Mouse (Mus musculus) ES-Bruce4 (cell line): ENCODE measurements around the gene Map1b.

ENCODE experiments used
- EP300 ChIP-seq: IDR thresholded peaks from 2 replicates; pipeline ENCODE4 v1.6.1; 2011; ENCODE audit warnings: low read depth, low read length; ENCODE audit not compliant: insufficient read depth
- POLR2A ChIP-seq: IDR thresholded peaks from one replicate; pipeline ENCODE4 v1.8.1; 2011; ENCODE audit warnings: low read length; ENCODE audit not compliant: insufficient read depth

DNA sequence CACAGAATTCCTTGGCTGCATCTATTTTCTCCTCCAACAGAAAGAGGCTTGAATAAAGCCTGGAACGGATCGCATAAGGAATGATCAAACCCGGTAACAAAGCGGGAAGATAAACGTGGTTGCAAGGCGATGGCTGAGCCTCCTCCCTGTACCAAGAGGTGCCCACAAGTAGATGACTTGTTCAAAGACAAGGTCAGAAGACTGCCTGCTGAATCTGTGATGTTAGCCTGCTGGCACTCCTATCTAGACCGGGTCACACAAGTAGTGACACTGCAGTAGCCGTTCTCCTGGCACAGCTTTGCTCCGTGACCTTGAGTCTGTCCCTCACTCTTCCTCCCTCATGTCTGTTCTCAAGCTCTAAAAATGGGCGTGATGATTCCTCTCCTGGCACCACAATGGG is 2.4 kb downstream of the Map1b start:
- no peak for TF ChIP-seq EP300
- TF ChIP-seq POLR2A, result no peak
